Mouse (Mus musculus): ENCODE data around the gene Strn4. TPM values are rescaled to one million over a fixed set of nuclear protein-coding genes. Genes with fewer than 3 reads are reported as not detected.

Strn4 gene
- polyA plus RNA-seq, 1 experiment from 2014 or later, result 61.3 TPM

DNA sequence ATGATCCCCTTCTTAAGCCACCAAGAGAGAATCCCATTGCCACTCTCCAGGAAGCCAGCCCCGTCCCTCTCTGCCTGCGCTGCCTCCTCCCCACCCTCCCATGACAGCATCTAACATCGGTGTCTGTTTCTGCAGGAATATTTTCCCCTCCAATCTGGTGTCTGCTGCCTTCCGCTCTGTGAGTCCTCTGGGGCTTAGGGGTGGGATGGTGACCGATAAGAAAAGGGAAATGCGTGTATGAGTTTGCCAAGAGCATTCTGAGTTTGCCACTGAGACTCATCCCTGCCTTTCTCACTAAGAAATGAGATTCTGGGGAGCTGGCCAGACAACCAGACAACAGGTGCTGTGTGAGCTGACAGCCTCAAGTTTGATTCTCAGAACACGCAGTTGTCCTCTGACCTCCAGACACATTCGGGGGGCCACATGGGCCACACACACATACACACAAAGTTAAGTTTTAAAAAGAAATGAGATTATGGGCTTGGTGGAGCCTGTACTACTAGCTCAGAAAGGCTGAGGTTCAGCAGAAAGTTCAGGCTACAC, 30.1 kb upstream of the Strn4 start:
- Histone ChIP-seq H3K36me3 (peaks cover 70% of the 10 kb centered on the region), H3K9ac (peak overlapping the region; percentile 98), H3K9me3 (replicated peaks) (no peaks in the 10 kb centered on the region), H3K4me1 (peaks cover 58% of the 10 kb centered on the region), H3K27me3 (replicated peaks) (no peaks in the 10 kb centered on the region), H3K27ac (peak overlapping the region; percentile 98), H3K4me2 (peak overlapping the region; percentile 89), H3K4me3 (peak overlapping the region; percentile 99)
- WGBS (ENCODE audit: insufficient replicate concordance), result 67% methylated on average over 8 of the region's 8 CpGs
- ATAC-seq, result no peak

DNA sequence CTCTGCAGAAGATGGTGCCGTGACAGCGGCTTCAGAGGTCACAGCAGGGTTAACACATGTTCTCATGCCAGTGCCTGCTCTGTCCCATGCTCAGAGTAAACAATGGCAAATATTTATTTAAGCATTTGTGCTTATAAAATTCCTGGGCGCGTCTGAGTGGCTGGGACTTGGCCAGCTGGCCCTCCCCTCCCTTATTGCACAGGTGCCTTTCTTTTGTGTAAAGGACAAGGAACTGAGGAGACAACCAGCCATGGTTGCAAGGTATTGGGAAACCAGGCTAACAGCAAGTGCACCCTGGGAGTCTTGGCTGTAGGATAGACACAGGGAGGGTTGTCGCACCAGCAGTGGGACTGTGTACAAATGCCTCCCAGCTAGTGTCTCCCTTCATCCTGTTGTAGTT, 23.4 kb upstream of the Strn4 start:
- Histone ChIP-seq H3K4me2 (peak overlapping the region; percentile 4; the same call in 1 of the 2 replicates), H3K27me3 (replicated peaks) (no peaks in the 10 kb centered on the region), H3K36me3 (peaks cover 100% of the 10 kb centered on the region), H3K4me1 (peaks cover 28% of the 10 kb centered on the region), H3K9me3 (replicated peaks) (no peaks in the 10 kb centered on the region), H3K4me3 (no peak overlapping the region), H3K9ac (no peak overlapping the region), H3K27ac (peak overlapping the region; percentile 67)
- 81% methylated on average over 5 of the region's 5 CpGs for WGBS (ENCODE audit: insufficient replicate concordance)
- no peak for ATAC-seq

DNA sequence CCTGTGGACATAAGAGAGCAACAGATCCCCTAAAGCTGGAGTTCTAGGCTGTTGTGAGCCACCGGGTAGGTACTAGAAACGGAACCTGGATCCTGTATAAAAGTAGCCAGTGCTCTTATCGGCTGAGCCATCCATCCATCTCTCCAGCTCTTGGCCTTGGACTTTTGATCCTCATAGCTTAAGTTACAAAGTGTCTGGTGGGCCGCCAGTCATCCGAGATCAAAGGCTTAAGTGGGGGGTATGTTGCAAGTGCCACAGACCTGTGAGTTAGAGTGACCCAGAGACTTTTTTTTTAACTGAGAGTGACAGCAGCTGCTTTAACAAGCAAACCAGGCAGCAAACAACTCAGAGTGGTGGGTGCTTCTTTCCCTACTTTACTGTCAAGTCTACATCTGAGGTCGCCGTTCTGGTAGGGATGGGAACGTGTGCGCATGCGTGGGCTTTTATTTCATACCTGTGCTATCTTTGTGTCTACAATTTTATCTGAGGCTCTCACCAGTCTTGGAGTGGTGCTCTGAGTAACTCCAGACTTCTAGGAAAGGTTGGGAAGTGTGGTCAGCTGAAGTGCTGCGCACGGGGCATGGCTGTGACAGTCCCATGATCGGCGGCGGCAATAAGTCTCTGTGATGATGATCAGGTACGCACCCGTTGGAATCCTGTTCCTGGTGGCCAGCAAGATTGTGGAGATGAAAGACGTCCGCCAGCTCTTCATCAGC, 22.5 kb upstream of the Strn4 start:
- H3K9ac ChIP-seq, result no peak overlapping the region
- no peaks in the 10 kb centered on the region for H3K9me3 ChIP-seq (replicated peaks)
- H3K36me3 ChIP-seq, result peaks cover 100% of the 10 kb centered on the region
- H3K4me1 ChIP-seq, result peaks cover 22% of the 10 kb centered on the region
- 86% methylated on average over 19 of the region's 19 CpGs for WGBS (ENCODE audit: insufficient replicate concordance)
- no peaks in the 10 kb centered on the region for H3K27me3 ChIP-seq (replicated peaks)
- no peak for ATAC-seq
- H3K27ac ChIP-seq, result peak overlapping the region; percentile 67
- no peak overlapping the region for H3K4me3 ChIP-seq
- H3K4me2 ChIP-seq, result peak overlapping the region; percentile 14; the same call in 1 of the 2 replicates

DNA sequence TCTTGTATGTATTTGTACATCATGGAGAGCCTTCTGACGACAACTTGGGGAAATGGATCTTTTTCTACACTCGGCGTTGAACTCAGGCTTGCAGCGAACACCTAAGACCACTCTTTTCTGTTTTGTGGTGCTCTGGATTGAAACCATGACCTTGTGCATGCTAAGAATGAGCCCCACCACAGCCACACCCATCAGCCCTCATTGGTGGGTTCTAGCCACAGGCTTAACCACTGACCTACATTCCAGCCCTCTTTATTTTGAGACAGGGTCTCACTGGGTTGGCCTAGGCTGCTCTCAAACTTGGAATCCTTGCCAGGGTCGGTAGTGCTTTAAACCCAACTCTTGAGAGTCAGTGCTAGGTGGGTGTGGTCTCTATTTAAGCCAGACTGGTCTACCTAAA, 20.8 kb upstream of the Strn4 start:
- Histone ChIP-seq H3K4me1 (peaks cover 17% of the 10 kb centered on the region), H3K9ac (no peak overlapping the region), H3K36me3 (peaks cover 97% of the 10 kb centered on the region), H3K4me3 (no peak overlapping the region), H3K4me2 (no peak overlapping the region), H3K27ac (no peak overlapping the region), H3K27me3 (replicated peaks) (no peaks in the 10 kb centered on the region), H3K9me3 (replicated peaks) (no peaks in the 10 kb centered on the region)
- WGBS (ENCODE audit: insufficient replicate concordance), result 90% methylated on average over 5 of the region's 5 CpGs
- no peak for ATAC-seq

DNA sequence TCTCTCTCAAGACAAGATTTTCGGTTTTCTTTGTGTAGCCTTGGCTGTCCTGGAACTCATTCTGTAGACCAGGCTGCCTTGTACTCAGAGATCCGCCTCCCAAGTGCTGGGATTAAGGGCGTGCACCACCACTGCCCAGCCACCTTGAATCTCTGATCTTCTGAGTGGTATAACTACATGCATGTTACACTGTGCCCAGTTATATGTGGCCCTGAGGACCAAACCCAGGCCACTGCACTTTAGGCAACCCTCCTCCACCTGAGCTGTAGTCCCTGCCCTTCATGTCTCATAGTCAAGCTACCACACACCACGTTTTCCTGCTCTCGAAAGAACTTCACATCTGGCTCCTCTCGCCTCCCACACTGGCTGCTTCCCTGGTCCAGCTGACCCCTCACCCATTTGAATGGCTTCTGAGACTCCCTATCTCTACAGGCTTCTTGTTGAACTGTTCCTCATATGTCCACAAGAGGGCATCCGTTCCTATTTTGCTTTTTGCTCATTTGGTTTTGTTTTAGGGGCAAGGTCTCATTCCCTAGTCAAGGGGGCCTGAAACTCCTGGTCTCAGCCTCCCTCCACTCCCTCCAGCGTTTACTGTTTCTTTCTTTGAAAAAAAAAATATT, 11.2 kb upstream of the Strn4 start:
- Histone ChIP-seq H3K27ac (no peak overlapping the region), H3K4me2 (no peak overlapping the region), H3K9ac (no peak overlapping the region), H3K4me1 (peaks cover 6% of the 10 kb centered on the region; the same call in 1 of the 2 replicates), H3K36me3 (peaks cover 19% of the 10 kb centered on the region), H3K4me3 (no peak overlapping the region), H3K9me3 (replicated peaks) (no peaks in the 10 kb centered on the region), H3K27me3 (replicated peaks) (no peaks in the 10 kb centered on the region)
- WGBS (ENCODE audit: insufficient replicate concordance), result 26% methylated on average over 8 of the region's 8 CpGs
- peak; percentile 49; the same call in 1 of the 2 replicates for ATAC-seq

DNA sequence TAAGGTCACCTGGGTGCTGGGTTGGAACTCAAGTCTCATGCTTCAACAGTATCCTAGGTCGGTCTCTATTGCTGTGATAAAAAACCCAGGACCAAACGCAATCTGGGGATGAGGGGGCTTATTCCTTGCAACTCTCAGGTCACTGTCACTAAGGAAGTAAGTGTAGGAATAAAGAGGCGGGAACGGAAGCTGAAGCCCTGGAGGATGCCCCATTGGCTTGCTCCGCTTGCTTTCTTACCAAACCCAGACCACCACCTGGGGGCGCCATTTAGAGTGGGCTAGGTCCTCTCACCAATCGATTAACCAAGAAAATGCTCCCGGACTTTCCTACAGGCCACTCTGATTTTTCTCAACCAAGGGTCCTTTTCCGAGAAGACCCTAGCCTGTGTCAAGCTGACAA, 7.8 kb upstream of the Strn4 start:
- Histone ChIP-seq H3K27ac (no peak overlapping the region), H3K4me2 (no peak overlapping the region), H3K27me3 (replicated peaks) (peaks cover 32% of the 10 kb centered on the region), H3K4me3 (no peak overlapping the region), H3K9ac (no peak overlapping the region), H3K36me3 (peaks cover 40% of the 10 kb centered on the region), H3K9me3 (replicated peaks) (no peaks in the 10 kb centered on the region), H3K4me1 (peaks cover 30% of the 10 kb centered on the region)
- ATAC-seq, result no peak
- WGBS (ENCODE audit: insufficient replicate concordance), result 86% methylated on average over 9 of the region's 9 CpGs

DNA sequence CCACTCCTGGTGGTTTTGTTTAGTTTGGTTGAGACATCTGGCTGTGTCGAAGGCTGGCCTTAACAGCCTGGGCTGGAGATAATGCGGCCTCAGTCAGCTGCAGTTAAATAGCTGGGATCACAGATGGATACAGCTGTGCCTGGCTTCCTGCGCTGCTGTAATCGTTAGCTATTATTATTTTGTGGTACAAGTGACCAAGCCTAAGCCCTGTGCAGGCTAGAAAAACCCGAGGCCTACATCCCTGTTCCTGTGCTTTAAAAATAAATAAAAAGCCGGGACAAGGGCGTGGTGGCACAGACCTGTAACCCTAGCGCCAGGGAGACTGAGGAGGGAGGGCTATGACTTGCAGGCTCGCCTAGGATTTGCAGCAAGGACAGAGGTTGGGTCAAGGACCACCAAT, 7.0 kb upstream of the Strn4 start:
- Histone ChIP-seq H3K9me3 (replicated peaks) (no peaks in the 10 kb centered on the region), H3K27ac (no peak overlapping the region), H3K9ac (no peak overlapping the region), H3K4me1 (peaks cover 30% of the 10 kb centered on the region), H3K4me3 (no peak overlapping the region), H3K4me2 (no peak overlapping the region), H3K27me3 (replicated peaks) (peaks cover 32% of the 10 kb centered on the region), H3K36me3 (peaks cover 47% of the 10 kb centered on the region)
- 78% methylated on average over 9 of the region's 9 CpGs for WGBS (ENCODE audit: insufficient replicate concordance)
- ATAC-seq, result no peak

DNA sequence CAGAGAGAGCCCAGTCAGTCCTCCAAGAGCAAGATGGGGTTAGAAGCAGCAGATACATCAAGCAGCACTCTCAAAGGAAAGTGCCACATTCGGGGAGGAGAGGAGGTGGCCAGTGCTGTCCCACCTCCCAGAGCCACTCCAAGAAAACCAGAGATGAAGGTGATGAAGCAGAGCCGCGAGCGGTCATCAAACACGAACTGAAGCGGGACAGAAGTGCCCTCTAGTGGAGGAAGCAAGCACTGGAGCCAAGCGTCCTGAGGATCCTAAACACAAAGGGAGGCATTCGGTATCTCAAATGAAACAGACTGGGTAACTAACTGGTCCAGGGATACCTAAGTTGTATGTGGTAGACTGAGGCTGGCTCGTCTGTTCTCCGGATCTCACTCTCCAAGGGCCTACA, 6.0 kb upstream of the Strn4 start:
- peak; percentile 47; the same call in 1 of the 2 replicates for ATAC-seq
- Histone ChIP-seq H3K4me3 (no peak overlapping the region), H3K9me3 (replicated peaks) (no peaks in the 10 kb centered on the region), H3K36me3 (peaks cover 56% of the 10 kb centered on the region), H3K4me2 (no peak overlapping the region), H3K27me3 (replicated peaks) (peaks cover 32% of the 10 kb centered on the region), H3K27ac (no peak overlapping the region), H3K9ac (no peak overlapping the region), H3K4me1 (peaks cover 26% of the 10 kb centered on the region)
- WGBS (ENCODE audit: insufficient replicate concordance), result 21% methylated on average over 10 of the region's 10 CpGs

DNA sequence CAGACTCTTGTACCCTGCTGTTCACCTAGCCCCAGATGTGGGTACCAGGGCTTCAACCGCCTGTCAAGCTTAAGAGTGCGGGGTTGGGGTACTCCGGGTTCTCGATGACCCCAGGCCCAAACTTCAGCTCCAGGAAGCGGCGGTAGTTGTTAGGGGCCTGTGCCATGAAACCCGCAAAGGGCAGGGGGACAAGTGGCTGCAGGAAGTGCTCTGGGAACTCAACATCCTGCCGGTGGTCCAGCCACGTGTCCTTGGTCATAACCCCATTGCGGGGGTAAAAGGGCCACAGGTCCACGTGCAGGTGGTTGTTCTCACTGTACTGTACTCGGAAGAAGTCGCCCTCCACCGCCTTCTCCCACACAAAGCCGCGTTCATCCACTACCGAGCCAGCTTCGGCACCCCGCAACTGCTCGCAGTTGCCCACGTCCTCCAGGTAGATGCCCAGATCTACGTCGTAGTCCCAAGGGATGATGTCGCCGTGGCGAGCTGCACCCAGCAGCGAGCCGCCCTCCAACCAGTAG, 5.2 kb upstream of the Strn4 start:
- ATAC-seq, result no peak
- peak overlapping the region; percentile 39 for H3K4me3 ChIP-seq
- peaks cover 27% of the 10 kb centered on the region for H3K4me1 ChIP-seq
- 49% methylated on average over 28 of the region's 28 CpGs for WGBS (ENCODE audit: insufficient replicate concordance)
- H3K27me3 ChIP-seq (replicated peaks), result peaks cover 32% of the 10 kb centered on the region
- 0 out of 2 replicates have a peak overlapping the region, but pooled peaks have one; percentile 36 for H3K9ac ChIP-seq
- no peaks in the 10 kb centered on the region for H3K9me3 ChIP-seq (replicated peaks)
- H3K36me3 ChIP-seq, result peaks cover 56% of the 10 kb centered on the region
- H3K4me2 ChIP-seq, result peak overlapping the region; percentile 65
- no peak overlapping the region for H3K27ac ChIP-seq

DNA sequence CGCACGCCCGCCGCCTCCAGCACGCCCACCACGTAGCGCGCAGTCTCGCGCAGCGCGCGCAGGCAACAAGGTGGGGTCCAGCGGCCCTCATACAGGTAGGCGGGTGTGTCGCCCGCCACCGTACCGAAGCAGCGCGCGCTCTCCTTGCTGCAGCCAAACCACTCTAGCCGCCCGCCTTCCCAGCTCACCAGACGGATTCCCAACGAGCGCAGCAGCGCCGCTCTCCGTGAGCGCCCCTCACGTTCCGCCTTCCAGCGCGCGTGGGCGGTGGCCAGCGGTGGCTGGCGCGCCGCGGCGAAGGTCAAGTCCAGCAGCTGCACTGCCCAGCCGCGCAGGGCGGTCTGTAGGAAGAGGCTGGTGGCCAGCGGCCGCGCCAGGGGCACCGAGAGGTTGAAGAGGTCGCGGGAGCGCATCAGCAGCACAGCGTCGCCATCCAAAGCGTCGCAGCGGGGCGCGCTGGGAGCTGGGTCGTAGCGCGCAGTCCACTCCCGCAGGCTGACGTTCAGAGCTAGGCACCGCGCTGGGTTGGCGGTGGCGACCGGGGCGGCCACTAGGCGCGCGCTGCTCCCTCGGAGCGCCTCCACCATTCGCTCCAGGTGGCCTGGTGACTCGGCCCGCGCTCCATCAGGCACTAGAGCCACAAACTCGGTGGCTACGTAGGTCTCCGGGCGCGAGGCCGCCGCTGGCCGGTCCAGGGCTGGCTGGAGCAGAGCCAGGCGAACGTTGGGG, 4.6 kb upstream of the Strn4 start:
- peaks cover 56% of the 10 kb centered on the region for H3K36me3 ChIP-seq

DNA sequence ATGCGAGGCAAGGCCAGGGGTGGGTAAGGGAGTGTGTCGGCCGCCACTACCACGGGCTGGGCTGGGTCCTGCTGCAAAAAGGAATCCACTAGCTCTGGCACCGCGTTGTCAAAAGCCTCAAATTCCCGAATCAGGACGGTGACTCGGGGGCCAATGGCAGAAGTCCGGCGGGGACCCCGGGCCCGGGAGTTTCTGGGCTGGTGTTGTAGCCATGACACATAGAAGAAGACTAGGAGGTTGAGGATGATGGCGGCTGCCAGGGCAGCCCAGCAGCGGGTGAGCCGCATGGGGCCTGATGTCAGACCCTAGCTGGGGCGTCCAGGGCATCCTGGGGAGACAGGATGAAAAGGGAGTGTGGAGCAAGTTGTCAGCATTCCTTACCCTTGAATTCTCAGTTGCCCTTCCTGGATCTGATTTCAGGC, 4.0 kb upstream of the Strn4 start:
- no peak overlapping the region for H3K27ac ChIP-seq
- H3K36me3 ChIP-seq, result peaks cover 56% of the 10 kb centered on the region
- H3K4me3 ChIP-seq, result peak overlapping the region; percentile 39
- ATAC-seq, result no peak
- 39% methylated on average over 17 of the region's 17 CpGs for WGBS (ENCODE audit: insufficient replicate concordance)
- H3K9ac ChIP-seq, result no peak overlapping the region
- H3K4me2 ChIP-seq, result peak overlapping the region; percentile 65
- H3K4me1 ChIP-seq, result peaks cover 33% of the 10 kb centered on the region
- H3K9me3 ChIP-seq (replicated peaks), result no peaks in the 10 kb centered on the region
- peaks cover 32% of the 10 kb centered on the region for H3K27me3 ChIP-seq (replicated peaks)

More for the DNA sequence above, 4.6 kb upstream of the Strn4 start:
- Histone ChIP-seq H3K27me3 (replicated peaks) (peaks cover 32% of the 10 kb centered on the region), H3K27ac (no peak overlapping the region), H3K4me3 (peak overlapping the region; percentile 39), H3K4me2 (peak overlapping the region; percentile 65), H3K9ac (peak overlapping the region; percentile 36; the same call in 1 of the 2 replicates), H3K9me3 (replicated peaks) (no peaks in the 10 kb centered on the region), H3K4me1 (peaks cover 33% of the 10 kb centered on the region)
- 22% methylated on average over 90 of the region's 90 CpGs for WGBS (ENCODE audit: insufficient replicate concordance)
- ATAC-seq, result no peak
